Mouse (Mus musculus) T-helper 2 cell (primary cell): ENCODE data around the gene Podxl2.

Experiments used
- in situ Hi-C: fragments of 300-600 bp; cut with MboI, MseI; formaldehyde crosslinking; loops from one replicate; pipeline ENCODE4 v1.15.1; 2025; ENCODE audit warnings: high pct_unique_total_duplicates

The Podxl2 gene

DNA sequence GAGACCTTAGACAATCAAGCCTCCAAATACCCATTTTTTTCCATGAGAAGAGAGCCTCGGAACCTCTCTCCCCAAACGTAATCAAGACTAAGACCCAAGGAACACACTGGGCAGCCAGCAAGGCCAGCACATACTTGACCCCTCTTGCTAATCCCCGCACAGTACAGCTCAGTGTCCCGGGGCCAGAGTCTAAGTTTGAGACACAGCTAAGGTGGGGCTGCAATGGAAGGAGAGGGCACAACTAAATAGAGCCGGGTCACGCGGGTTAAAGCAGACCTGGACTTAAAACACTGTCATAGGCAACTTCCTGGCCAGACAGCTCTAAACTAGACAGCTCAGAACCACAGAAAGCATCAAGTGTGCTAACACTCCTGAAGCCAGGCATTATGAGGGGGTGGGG lies 16.0 kb upstream of the Podxl2 start:
- in situ Hi-C loops = no loop called here

GRCm38 (mm10) chr6:88889410-88890042 lies 14.7 kb upstream of the Podxl2 start:
- in situ Hi-C loops = no loop called here

DNA sequence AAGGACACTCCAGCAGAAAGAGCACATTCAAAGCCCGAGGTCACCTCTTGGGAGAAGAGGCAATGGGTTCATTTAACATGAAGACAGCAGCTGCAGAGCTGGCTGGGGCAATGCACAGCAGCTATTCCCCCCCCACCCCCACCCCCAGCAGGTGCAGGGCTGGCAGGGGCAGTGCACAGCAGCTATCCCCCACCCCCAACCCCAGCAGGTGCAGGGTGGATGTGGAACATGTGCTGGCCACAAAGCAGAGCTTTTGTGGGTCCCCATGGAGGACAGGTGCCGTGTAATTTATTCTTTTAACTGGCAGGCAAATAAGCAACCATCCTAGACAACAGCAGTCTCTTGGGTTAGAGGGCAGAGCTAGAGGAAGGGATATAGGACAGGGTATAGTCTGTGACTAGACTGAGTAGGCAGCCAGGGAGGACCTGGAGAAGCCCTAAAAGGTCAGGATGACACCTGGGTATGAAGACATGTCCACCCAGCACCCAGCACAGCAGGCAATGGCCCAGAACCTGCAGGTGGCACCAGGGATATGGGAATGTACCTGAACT lies 11.6 kb upstream of the Podxl2 start:
- in situ Hi-C loops = no loop called here

DNA sequence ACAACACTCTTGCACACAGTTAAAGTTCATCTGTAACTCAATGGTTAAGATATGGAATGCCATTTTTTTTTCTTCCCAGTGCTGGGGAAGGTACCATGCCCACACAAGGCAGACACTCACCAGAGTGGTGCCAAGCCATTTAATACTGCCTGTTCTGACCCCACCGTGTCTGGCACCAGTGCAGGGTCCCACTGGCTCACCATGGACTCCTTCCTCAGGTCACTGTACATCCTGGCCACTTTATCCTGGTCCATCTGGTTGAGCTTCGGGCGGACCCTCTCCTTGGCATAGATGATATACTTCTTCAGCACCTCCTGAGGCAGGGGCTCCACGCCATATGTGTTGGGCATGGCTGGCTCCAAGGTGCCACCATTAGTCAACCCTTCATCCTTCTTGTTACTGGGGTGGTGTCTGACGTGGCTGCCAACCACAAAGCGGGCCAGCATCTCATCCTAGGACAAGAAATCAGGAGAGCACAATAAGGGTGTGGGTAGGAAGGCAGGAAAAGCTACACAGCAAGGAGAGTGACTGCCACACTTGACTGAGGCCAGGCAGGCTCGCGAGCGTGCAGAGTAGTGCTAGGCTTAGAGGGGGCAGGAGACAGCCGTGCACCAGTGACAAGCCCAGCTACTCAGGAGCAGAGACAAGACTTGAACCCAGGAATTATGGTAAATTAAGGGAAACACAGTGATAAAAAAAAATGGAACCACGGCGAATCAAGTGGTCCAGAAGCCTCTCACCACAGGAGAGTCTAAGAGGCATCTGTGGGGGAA lies 11.0 kb upstream of the Podxl2 start:
- in situ Hi-C loops = no loop called here

- in situ Hi-C loops = no loop called here
Measured at GRCm38 (mm10) chr6:88884690-88885089, 9.8 kb upstream of the Podxl2 start.

- in situ Hi-C loops = no loop called here
Measured at GRCm38 (mm10) chr6:88884195-88884594, 9.4 kb upstream of the Podxl2 start.

DNA sequence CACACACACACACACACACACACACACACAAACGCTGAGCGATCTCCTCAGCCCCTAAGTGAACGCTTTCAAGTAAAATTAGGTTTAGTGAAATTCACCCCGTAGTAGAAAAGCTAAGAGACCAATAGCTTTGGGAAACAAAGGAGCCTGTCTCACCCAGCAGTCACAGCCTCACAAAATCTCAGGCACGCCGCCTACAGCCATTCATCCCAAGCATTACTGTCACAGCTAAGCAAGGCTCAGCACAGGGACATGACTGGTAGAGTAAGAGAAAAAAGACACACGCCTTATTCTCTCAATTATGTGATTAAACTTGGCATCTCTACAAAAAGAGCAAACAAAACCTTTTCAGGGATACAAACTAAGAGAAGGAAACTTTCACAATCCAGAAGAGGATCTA lies 6.5 kb upstream of the Podxl2 start:
- in situ Hi-C loops = no loop called here

GRCm38 (mm10) chr6:88879471-88879870 lies 4.6 kb upstream of the Podxl2 start:
- in situ Hi-C loops = no loop called here

DNA sequence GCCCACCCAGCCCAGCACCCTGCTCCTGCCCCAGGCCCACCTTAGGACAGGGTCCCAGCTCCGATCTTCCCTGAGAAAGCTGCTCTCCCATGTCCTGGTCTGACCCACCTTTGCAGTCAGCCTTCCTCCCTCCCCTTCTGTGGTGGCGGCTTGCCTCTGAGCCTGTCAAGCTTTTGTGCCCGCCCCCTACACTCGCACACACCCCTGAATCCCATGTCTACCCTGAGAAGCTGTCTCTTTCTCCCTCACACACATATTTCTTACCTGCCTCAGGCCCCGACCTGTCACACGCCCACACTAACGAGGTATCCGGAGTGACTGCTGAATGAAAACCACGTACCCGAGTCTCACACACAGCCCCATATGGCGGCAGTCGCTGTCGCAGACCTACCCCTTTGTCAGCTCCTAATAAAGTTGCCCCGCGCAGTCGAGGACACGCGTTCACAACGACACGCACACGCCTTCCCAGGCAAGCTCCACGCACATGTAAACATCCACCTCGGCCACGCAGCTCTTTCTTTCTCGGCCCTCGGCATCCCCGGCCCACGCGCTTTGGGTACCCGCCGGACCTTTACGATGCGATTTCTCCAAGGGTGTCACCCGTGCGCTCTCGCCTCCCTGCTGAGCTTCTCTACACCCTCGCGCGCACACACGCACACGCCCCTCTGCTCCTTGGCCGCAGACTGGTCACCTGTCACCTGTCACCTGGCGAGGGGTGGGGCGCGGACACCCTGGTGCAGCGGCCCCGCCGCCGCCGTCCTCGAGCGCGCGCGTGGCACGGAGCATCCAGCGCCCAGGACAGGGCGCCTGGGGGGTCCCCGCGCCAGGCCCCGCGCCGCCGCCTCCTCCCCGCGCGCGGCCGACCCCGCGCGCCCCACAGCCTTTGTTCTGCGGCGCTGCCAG lies 628 bp downstream of the Podxl2 start:
- in situ Hi-C loops = no loop called here

GRCm38 (mm10) chr6:88872811-88873210 lies 2.0 kb downstream of the Podxl2 start:
- in situ Hi-C loops = no loop called here

DNA sequence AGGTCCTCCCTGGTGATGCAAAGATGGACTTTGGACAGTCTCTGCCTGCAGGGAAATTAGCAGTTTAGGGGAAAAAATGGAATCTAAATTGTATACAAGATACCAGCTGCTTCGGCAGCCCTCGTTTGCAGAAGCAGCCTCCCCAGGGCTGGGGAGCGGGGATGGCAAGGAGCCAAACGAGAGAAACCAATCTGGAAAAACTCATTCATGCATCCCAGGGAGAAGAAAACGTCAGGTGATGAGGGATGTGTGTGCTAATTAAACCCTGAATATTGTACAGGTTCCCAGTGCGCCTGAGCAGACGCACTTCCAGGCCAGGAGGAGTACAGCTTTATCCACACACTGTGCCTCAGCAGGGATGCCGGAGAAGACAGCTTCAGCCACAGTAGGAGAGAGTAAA lies 3.3 kb downstream of the Podxl2 start:
- in situ Hi-C loops = no loop called here

- in situ Hi-C loops = no loop called here
Measured at GRCm38 (mm10) chr6:88870594-88870993, 4.2 kb downstream of the Podxl2 start.

DNA sequence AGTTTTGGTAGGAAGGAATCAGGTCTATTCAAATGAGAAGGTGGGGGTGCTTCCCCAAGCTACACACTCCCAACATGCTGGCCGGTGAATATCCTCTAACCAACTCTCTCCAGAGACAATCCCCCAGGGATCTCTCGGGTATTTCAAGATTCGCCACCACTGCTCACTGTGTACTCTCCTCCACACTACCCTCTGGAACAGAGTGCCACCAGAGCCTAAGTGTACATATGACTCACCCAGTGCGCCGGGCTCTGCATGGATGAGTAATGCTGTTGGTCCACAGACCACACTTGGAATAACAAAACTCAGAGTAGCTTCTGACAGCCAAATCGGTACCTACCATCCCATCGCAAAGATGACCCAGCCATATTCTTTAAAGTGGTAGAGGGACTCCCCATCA lies 5.4 kb downstream of the Podxl2 start:
- in situ Hi-C loops = no loop called here

DNA sequence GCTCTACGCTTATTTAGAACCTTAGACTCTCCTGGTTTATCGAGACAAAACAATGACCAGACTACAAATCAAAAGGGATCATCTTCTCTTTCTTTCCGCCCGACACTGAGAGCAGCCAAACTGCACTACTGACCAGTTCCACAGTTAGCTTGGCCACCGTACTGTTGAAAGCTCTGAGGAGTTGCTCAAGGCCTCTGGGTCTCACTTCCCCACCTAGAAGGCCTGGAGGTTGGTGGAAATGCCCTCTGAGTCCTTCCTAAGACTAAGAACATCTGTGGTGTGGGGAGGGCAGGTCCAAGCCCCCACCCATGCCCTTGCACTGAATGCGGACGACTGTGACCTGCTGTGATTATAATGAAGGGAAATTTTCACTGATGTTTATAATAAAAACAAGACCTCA lies 9.1 kb downstream of the Podxl2 start:
- in situ Hi-C loops = no loop called here

DNA sequence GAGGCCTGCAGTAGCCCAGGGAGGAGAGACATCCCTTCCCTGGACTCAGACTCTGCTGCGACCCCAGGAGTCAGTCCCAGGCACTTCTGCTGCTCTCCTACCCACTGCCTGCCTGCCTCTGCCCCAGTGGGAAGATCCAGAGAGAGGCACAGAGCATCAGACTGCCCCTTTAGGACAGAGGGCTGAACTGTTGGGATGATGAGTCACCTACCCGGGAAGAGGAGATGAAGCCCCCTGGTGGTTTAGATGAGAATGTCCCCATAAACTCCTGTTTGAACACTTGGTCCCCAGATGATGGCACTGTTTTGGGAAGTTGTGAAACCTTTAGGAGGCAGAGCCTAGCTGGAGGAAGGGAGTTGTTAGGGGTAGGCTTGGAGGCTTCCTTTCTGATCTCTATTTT lies 13.9 kb downstream of the Podxl2 start:
- in situ Hi-C loops = no loop called here

DNA sequence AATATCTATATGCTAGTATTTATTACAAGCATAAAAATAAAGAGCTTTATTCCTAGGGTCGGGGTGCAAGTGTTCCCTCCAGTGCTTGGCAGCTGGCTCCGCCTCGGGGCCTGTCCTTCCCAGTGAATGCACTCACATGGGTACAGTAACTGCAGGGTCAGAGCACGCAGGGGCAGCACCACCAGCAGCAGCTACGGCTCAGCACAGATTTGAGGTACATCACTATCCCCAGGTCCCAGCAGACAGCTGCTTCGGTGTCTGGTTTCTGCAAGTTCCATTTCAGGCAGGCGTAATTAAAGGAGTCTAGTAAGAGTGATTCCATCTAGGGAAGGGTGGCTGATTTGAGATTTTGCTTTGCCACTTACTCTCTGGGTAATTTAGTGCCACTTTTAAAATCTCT lies 16.5 kb downstream of the Podxl2 start:
- in situ Hi-C loops = no loop called here

GRCm38 (mm10) chr6:88857830-88858229 lies 17.0 kb downstream of the Podxl2 start:
- in situ Hi-C loops = no loop called here

DNA sequence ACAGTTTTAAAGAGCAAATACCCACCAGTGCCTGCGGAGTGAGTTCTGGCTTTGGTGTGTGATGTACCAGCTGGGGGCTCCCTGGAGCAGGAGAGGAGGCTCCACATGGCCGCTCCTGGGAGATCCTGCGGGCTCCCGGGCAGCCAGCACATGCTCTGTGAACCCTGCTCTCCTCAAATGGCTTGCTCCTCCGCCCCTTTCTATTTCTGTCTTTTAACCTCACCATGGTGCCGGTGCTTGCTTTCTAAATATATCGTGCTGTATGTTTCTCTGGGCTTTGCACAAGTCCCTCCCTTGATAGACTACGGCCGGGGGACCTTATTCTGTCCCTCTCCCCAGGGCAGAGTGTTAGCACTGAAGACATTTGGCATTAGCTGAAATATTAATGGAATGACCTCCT lies 17.6 kb downstream of the Podxl2 start:
- in situ Hi-C loops = no loop called here

GRCm38 (mm10) chr6:88855636-88856035 lies 19.2 kb downstream of the Podxl2 start:
- in situ Hi-C loops = no loop called here

DNA sequence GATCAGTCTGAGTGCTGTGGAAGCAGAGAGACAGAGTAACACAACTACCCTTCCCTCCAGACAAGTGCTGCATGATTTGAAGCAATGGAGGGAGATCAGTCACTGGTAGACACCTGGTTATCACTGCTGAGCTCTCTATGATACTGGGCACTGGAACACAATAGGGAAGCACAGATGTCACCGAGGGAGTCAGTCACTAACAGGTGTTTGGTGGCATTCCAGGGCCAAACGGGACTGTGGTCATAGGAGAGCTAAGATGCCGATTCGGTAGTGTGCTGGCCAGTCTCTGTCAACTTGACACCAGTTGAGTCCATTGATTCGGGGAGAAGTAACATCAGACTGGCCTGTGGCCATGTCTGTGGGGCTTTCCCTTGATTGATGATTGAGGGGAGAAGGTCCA lies 20.3 kb downstream of the Podxl2 start:
- in situ Hi-C loops = no loop called here

DNA sequence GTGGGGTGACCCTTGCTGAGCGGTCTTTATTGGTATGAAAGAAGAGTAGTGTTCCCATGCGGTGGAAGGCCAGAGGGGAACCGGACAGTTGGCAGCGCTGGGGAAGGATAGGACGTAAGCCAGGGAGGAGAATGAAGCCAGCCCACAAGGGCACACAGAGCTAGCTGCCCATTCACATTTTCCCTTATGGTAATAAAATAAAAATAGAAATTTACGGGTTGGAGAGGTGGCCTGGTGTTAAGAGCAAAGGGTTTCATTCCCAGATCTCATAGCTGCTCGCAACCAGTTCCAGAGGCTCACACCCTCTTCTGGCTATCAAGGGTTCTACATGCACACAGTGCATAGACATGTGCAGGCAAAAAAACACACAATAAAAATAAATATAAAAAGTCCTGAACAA lies 24.8 kb downstream of the Podxl2 start:
- in situ Hi-C loops = no loop called here

DNA sequence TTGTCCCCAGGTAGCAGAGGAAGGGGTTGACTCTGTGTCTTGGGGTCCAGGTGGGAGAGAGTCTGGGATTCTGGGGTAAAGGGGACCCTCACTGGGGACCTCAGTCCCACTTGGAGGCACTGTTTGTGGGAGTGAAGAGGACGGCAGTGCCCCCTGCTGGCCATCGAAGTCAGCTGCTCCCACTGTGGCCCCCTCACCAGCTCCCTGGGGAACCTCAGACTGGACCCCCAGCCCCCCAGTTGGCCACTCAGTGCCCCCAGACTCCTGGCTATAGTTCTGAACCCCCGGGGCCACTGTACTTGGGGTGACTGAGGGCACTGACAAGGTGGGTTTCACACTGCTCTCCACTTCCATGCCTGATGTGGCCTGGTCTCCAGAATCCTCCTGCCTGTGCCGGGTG lies 25.6 kb downstream of the Podxl2 start:
- in situ Hi-C loops = loop anchor here (5.0 kb wide), 1 partner anchor 297 kb away; no protein-coding TSS in a partner anchor
